Mouse (Mus musculus) T-helper 17 cell (primary cell): Measurements from ENCODE around the gene Foxo3.

Source experiments
- in situ Hi-C, 2 experiments: fragments of 300-600 bp; cut with MboI, MseI; formaldehyde crosslinking; loops; 1 replicate in 1 of 2; 2 replicates in 1 of 2; pipeline ENCODE4 v1.15.1; 2025; ENCODE audit warnings: high pct_unique_total_duplicates in 2 of 2

Foxo3 gene

DNA sequence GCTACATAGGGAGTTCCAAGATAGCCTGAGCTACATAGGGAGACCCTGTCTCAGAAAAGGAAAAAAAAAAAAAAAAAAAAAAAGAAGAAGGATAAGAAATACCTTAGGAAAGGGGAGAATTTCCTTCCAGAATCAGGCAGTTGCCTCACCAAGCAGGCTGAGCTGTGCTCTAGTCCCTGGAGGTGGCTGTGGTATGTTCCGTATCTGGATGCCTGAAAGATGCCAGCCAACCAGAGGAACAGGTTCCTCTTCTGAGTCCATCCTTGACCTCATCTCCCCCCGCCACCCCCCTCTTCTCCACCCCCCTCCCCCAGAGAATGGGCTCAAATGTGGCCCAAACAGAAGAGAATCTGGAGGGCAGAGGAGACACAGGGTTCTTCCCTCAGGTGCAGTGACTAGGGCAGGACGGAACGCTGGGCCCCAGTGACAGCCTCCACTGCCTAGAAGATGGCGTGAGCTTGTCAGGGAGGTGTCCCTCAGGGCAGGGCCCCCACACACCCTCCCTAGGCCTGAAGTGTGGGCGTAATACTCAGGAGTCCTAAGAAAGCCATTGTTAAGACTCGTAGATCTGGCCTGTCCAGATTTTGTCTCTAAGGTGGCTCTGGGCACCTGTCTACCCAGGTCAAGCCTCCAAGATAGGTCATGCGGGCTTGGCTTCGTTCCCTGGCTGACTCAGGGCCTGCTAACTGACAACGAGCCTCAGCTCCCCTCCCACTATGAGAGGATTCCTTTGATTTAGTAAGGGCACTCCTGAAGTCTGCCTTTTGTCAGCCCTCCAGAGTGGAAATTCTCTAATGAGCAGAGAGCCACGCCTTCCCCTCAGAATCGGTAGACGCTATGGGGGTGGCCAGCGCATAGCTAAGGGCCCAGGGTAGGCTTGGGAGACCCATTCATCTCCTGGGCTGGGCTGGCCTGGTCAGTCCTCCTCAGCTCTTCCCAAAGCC is 141.5 kb downstream of the Foxo3 start:
- in situ Hi-C loops = loop anchor here in 1 of 2 experiments (10.0 kb wide), 1 partner anchor 1820 kb away; no protein-coding TSS in a partner anchor
